In genomic region chr1:165192714-165193264, GRCm38 (mm10) we compare ENCODE assay signal across 10 mouse cellular contexts. TPM values are rescaled to one million over a fixed set of nuclear protein-coding genes. Genes with fewer than 3 reads are reported as not detected.
DNase-seq lines count a peak whose midpoint lies in the region; ATAC-seq and TF ChIP-seq lines count a peak whose summit lies in the region.
"Had no signal": no experiment of that assay in that cellular context is flagged by ENCODE, and none has a peak within 500 bp of the region (broad histone marks: within the 10 kb centered on the region; RNA-seq: fewer than 3 reads in every experiment).

No protein-coding gene starts in this region.

- no peak for TF ChIP-seq RAD21 in CH12.LX (IDR thresholded peaks at IDR 0.05; ENCODE audit: low read depth, low read length)

- TF ChIP-seq CTCF in kidney, adult 2 months (conservative IDR thresholded peaks at IDR 0.05; ENCODE audit: insufficient read depth, insufficient read length, low read depth, low read length): no peak
- no peak for TF ChIP-seq CTCF in CH12.LX (conservative IDR thresholded peaks at IDR 0.05 in 1 of 2, IDR thresholded peaks at IDR 0.05 in 1 of 2; ENCODE audit: low read depth in 2 of 2, low read length in 2 of 2)

- H3K9ac ChIP-seq in CH12.LX (ENCODE audit: insufficient read depth, low read depth): peak overlapping the region; percentile 93
- no peak overlapping the region for H3K9ac ChIP-seq in embryonic facial prominence, embryonic 11.5 days (replicated peaks; ENCODE audit: low read length)
- no peak overlapping the region for H3K9ac ChIP-seq in liver, embryonic 11.5 days (ENCODE audit: low read depth, low read length)

- 46% methylated on average over 10 of the region's 10 CpGs for WGBS in kidney, adult 2 months
- 72% methylated on average over 10 of the region's 10 CpGs for WGBS in embryonic facial prominence, embryonic 11.5 days
- WGBS in liver, embryonic 11.5 days: 32% methylated on average over 10 of the region's 10 CpGs

- H3K27ac ChIP-seq in kidney, adult 2 months (ENCODE audit: insufficient read depth, low read depth, low read length): peak overlapping the region; percentile 94
- peak overlapping the region; percentile 80 for H3K27ac ChIP-seq in CH12.LX (ENCODE audit: insufficient read depth, low read depth)
- H3K27ac ChIP-seq in embryonic facial prominence, embryonic 11.5 days (replicated peaks; ENCODE audit: low read depth, low read length): no peak overlapping the region
- no peak overlapping the region for H3K27ac ChIP-seq in liver, embryonic 11.5 days (ENCODE audit: low read depth, low read length)

- no peaks in the 10 kb centered on the region for H3K27me3 ChIP-seq in kidney, adult 2 months (replicated peaks; ENCODE audit: control insufficient read depth, insufficient read depth, low read length)
- no peaks in the 10 kb centered on the region for H3K27me3 ChIP-seq in CH12.LX (replicated peaks)
- no peaks in the 10 kb centered on the region for H3K27me3 ChIP-seq in embryonic facial prominence, embryonic 11.5 days (ENCODE audit: control insufficient read depth, insufficient read depth, low read length)
- H3K27me3 ChIP-seq in liver, embryonic 11.5 days (replicated peaks; ENCODE audit: control insufficient read depth, insufficient read depth, low read length): no peaks in the 10 kb centered on the region

- H3K4me1 ChIP-seq in kidney, adult 2 months (ENCODE audit: control insufficient read depth, insufficient read depth, low read length): peaks cover 16% of the 10 kb centered on the region
- peaks cover 33 to 53% of the 10 kb centered on the region in 2 experiments for H3K4me1 ChIP-seq in CH12.LX (ENCODE audit: control insufficient read depth in 1 of 2, insufficient read depth in 2 of 2)
- H3K4me1 ChIP-seq in embryonic facial prominence, embryonic 11.5 days (ENCODE audit: control insufficient read depth, insufficient read depth, low read length): no peaks in the 10 kb centered on the region
- peaks cover 15% of the 10 kb centered on the region for H3K4me1 ChIP-seq in liver, embryonic 11.5 days (replicated peaks; ENCODE audit: control insufficient read depth, insufficient read depth, low read length)

- TF ChIP-seq EP300 in CH12.LX (IDR thresholded peaks at IDR 0.05; ENCODE audit: low read length): no peak

- no peaks in the 10 kb centered on the region for H3K9me3 ChIP-seq in CH12.LX (replicated peaks; ENCODE audit: low read length)
- no peaks in the 10 kb centered on the region for H3K9me3 ChIP-seq in embryonic facial prominence, embryonic 11.5 days (replicated peaks; ENCODE audit: control insufficient read depth, low read length)
- H3K9me3 ChIP-seq in liver, embryonic 11.5 days (ENCODE audit: control insufficient read depth, low read length): no peaks in the 10 kb centered on the region

- in situ Hi-C loops in CH12.LX (cut with MboI; ENCODE audit: low pct_ligation_motif_present, low pct_unique_long_range_greater_than_20kb, low sequenced_read_pairs): no loop called here

- H3K4me3 ChIP-seq in kidney, adult 2 months (ENCODE audit: insufficient read depth, low read depth, low read length): peak overlapping the region; percentile 31
- peak overlapping the region; percentile 73 to 92 (median 79) for H3K4me3 ChIP-seq in CH12.LX (replicated peaks in 1 of 3; ENCODE audit: low read depth in 2 of 3, low read length in 2 of 3, poor library complexity in 1 of 3)
- H3K4me3 ChIP-seq in embryonic facial prominence, embryonic 11.5 days (ENCODE audit: low read depth, low read length): no peak overlapping the region
- H3K4me3 ChIP-seq in liver, embryonic 11.5 days (ENCODE audit: low read depth, low read length): peak overlapping the region; percentile 82

- TF ChIP-seq POLR2A in kidney, adult 2 months (IDR thresholded peaks at IDR 0.05; ENCODE audit: low read depth, low read length): no peak
- no peak for TF ChIP-seq POLR2A in CH12.LX (IDR thresholded peaks at IDR 0.05; ENCODE audit: low read depth, low read length)

- DNase-seq in kidney, adult 2 months: no peak
- no peak for DNase-seq in kidney, postnatal 14 days
- peak; percentile 49 for DNase-seq in CH12.LX (ENCODE audit: extremely low read depth)
- DNase-seq in embryonic facial prominence, embryonic 11.5 days (ENCODE audit: low spot score): no peak
- no peak for DNase-seq in liver, embryonic 11.5 days (ENCODE audit: low spot score)
- DNase-seq in cerebellum, adult 18-20 months: no peak
- DNase-seq in cerebellum, adult 9-11 months: no peak
- no peak for DNase-seq in cerebellum, postnatal 25 days
- DNase-seq: thymus, postnatal 14 days had no signal

- H3K79me2 ChIP-seq in CH12.LX (replicated peaks; ENCODE audit: control insufficient read depth, extremely low read depth, insufficient read depth, poor library complexity, severe bottlenecking): peaks cover 40% of the 10 kb centered on the region

- peak overlapping the region; percentile 85 for H3K4me2 ChIP-seq in CH12.LX (ENCODE audit: insufficient read depth, low read depth, poor library complexity, severe bottlenecking)
- H3K4me2 ChIP-seq in embryonic facial prominence, embryonic 11.5 days (ENCODE audit: low read depth, low read length): peak overlapping the region; percentile 86; the same call in 1 of the 2 replicates
- H3K4me2 ChIP-seq in liver, embryonic 11.5 days: peak overlapping the region; percentile 88

- no peak for ATAC-seq in embryonic facial prominence, embryonic 11.5 days (replicated peaks; ENCODE audit: insufficient number of reproducible peaks, low FRiP score, low TSS enrichment, low read depth)
- ATAC-seq in liver, embryonic 11.5 days (replicated peaks; ENCODE audit: low FRiP score): no peak

- no peaks in the 10 kb centered on the region for H3K36me3 ChIP-seq in kidney, adult 2 months (ENCODE audit: control insufficient read depth, insufficient read depth, low read length)
- peaks cover 7 to 21% of the 10 kb centered on the region in 2 experiments for H3K36me3 ChIP-seq in CH12.LX (replicated peaks in 1 of 2; ENCODE audit: control insufficient read depth in 1 of 2, insufficient read depth in 1 of 2, low read length in 1 of 2)
- no peaks in the 10 kb centered on the region for H3K36me3 ChIP-seq in embryonic facial prominence, embryonic 11.5 days (replicated peaks; ENCODE audit: control insufficient read depth, insufficient read depth, low read depth, low read length)
- no peaks in the 10 kb centered on the region for H3K36me3 ChIP-seq in liver, embryonic 11.5 days (ENCODE audit: control insufficient read depth, insufficient read depth, low read length)

- dilution Hi-C loops in CH12.LX (cut with MboI; ENCODE audit: extremely low pct_ligation_motif_present, extremely low pct_unique_long_range_greater_than_20kb, low sequenced_read_pairs): no loop called here

TF ChIP-seq in CH12.LX, 34 proteins besides CTCF, POLR2A, EP300 and RAD21 (continues in another document):
- TF ChIP-seq RCOR1 (conservative IDR thresholded peaks at IDR 0.05; ENCODE audit: low read depth, low read length) (no peak), E2F4 (IDR thresholded peaks at IDR 0.05; ENCODE audit: insufficient replicate concordance, low read depth, low read length) (no peak), MXI1 (IDR thresholded peaks at IDR 0.05; ENCODE audit: low read depth, low read length) (no peak), BHLHE40 (IDR thresholded peaks at IDR 0.05; ENCODE audit: low read depth, low read length) (0 out of 2 replicates have a peak, but pooled peaks have one; percentile 6), TCF12 (IDR thresholded peaks at IDR 0.05; ENCODE audit: low read depth, low read length) (0 out of 2 replicates have a peak, but pooled peaks have one; percentile 22), PAX5 (IDR thresholded peaks at IDR 0.05; ENCODE audit: low read length) (no peak), TBP (conservative IDR thresholded peaks at IDR 0.05; ENCODE audit: low read depth, low read length) (peak; percentile 52; the same call in 1 of the 2 replicates), IRF4 (IDR thresholded peaks at IDR 0.05; ENCODE audit: low read depth, low read length) (no peak), ZKSCAN1 (IDR thresholded peaks at IDR 0.05; ENCODE audit: borderline replicate concordance, low read depth, low read length) (no peak), CHD1 (IDR thresholded peaks at IDR 0.05; ENCODE audit: low read depth, low read length) (peak; percentile 59; the same call in 1 of the 2 replicates), NELFE (IDR thresholded peaks at IDR 0.05; ENCODE audit: low read depth, low read length) (no peak), SMC3 (IDR thresholded peaks at IDR 0.05; ENCODE audit: low read depth, low read length) (no peak), JUND (conservative IDR thresholded peaks at IDR 0.05; ENCODE audit: low read depth, low read length) (no peak), ZC3H11A (IDR thresholded peaks at IDR 0.05; ENCODE audit: low read depth, low read length) (no peak), KAT2A (IDR thresholded peaks at IDR 0.05; ENCODE audit: insufficient replicate concordance, low read length) (no peak), USF2 (conservative IDR thresholded peaks at IDR 0.05; ENCODE audit: low read depth, low read length) (no peak), NRF1 (IDR thresholded peaks at IDR 0.05; ENCODE audit: low read depth, low read length) (no peak), CHD2 (IDR thresholded peaks at IDR 0.05; ENCODE audit: low read length) (no peak)

RNA-seq across cellular contexts. Expression of gene Sft2d2, which starts 1.4 kb away (rescaled TPM):
- 52.7 and 57.7 TPM in 2 replicates for polyA plus RNA-seq in kidney, adult 2 months (2012; rRNA removed)
- total RNA-seq in CH12.LX (2012; rRNA removed) (16.8 and 27.2 TPM in 2 replicates), CH12.LX (2014; rRNA removed) (25.2 and 26.0 TPM in 2 replicates)
- 30.0 and 31.6 TPM in 2 replicates for polyA plus RNA-seq in CH12.LX (2012; ENCODE audit: insufficient read length, low read depth)
- polyA plus RNA-seq in embryonic facial prominence, embryonic 11.5 days (2014; fragmentation: Nextera tagmentation; extraction: Ambion mirVana): 14.0 and 14.2 TPM in 2 replicates
- polyA plus RNA-seq in liver, embryonic 11.5 days (2014; fragmentation: Nextera tagmentation; extraction: Ambion mirVana): 14.0 and 14.1 TPM in 2 replicates

RNA-seq across cellular contexts. Expression of gene Tbx19, which starts 32.2 kb away (rescaled TPM):
- polyA plus RNA-seq in kidney, adult 2 months (2012; rRNA removed): not detected in 2 replicates
- 0.04 TPM in 1 of 2 replicates, not detected in the other for total RNA-seq in CH12.LX (2012; rRNA removed)
- 0.44 TPM in 1 of 2 replicates, not detected in the other for total RNA-seq in CH12.LX (2014; rRNA removed)
- polyA plus RNA-seq in CH12.LX (2012; ENCODE audit: insufficient read length, low read depth): 0.52 and 0.66 TPM in 2 replicates
- 0.21 TPM in 1 of 2 replicates, not detected in the other for polyA plus RNA-seq in embryonic facial prominence, embryonic 11.5 days (2014; fragmentation: Nextera tagmentation; extraction: Ambion mirVana)
- polyA plus RNA-seq in liver, embryonic 11.5 days (2014; fragmentation: Nextera tagmentation; extraction: Ambion mirVana): 0.18 TPM in 1 of 2 replicates, not detected in the other
- polyA plus RNA-seq: large intestine, adult 2 months had no signal

RNA-seq across cellular contexts. Expression of gene Tiprl, which starts 44.0 kb away (rescaled TPM):
- polyA plus RNA-seq in kidney, adult 2 months (2012; rRNA removed): 21.0 and 23.2 TPM in 2 replicates
- total RNA-seq in CH12.LX (2012; rRNA removed): 34.0 and 36.1 TPM in 2 replicates
- 82.2 and 83.2 TPM in 2 replicates for total RNA-seq in CH12.LX (2014; rRNA removed)
- 45.7 and 55.1 TPM in 2 replicates for polyA plus RNA-seq in CH12.LX (2012; ENCODE audit: insufficient read length, low read depth)
- polyA plus RNA-seq in embryonic facial prominence, embryonic 11.5 days (2014; fragmentation: Nextera tagmentation; extraction: Ambion mirVana): 116 and 120 TPM in 2 replicates
- polyA plus RNA-seq in liver, embryonic 11.5 days (2014; fragmentation: Nextera tagmentation; extraction: Ambion mirVana): 73.0 and 90.6 TPM in 2 replicates

Comparison
In these comparisons a context has a peak if more than half of its experiments do, and no peak if none do; other contexts are left out.
1. H3K27ac ChIP-seq: peak in kidney, adult 2 months (single experiment) and CH12.LX (single experiment); none in embryonic facial prominence, embryonic 11.5 days (single experiment) and liver, embryonic 11.5 days (single experiment).
2. Peak in every context shown above with its lines, with median percentiles within 50 percentile points of each other: H3K4me2 ChIP-seq.